Mouse (Mus musculus) CH12.LX (cell line): ENCODE measurements at regions not wholly inside any gene's neighbourhood (a gene's known extent, or its start where the extent isn't known, plus 50 kb on each side); places are given as distances from the start of the nearest gene placed in this dataset.

Experiments
- DNase-seq: peaks from one replicate; pipeline ENCODE4 v3.0.0-alpha.2; 2013; ENCODE audit errors: extremely low read depth
- H3K27ac ChIP-seq: 2 replicates; pipeline ENCODE4 v1.5.1; 2012; ENCODE audit warnings: low read depth, mild to moderate bottlenecking, control low read depth, moderate library complexity; ENCODE audit not compliant: insufficient read depth
- H3K27me3 ChIP-seq: replicated peaks from 2 replicates; pipeline ENCODE3; 2012; ENCODE audit warnings: inconsistent platforms
- H3K36me3 ChIP-seq, 2 experiments: replicated peaks in 1 of 2; 2 replicates each; pipeline versions ENCODE3 to v1.6.1; 2012; ENCODE audit warnings: inconsistent platforms in 1 of 2, low read length in 1 of 2, mild to moderate bottlenecking in 1 of 2, mixed read lengths in 1 of 2, moderate library complexity in 1 of 2; ENCODE audit not compliant: control insufficient read depth in 1 of 2, insufficient read depth in 1 of 2
- H3K4me1 ChIP-seq, 2 experiments: 2 replicates each; pipeline ENCODE4 v1.6.1; 2012; ENCODE audit warnings: inconsistent platforms in 1 of 2, moderate library complexity in 1 of 2; ENCODE audit not compliant: insufficient read depth in 2 of 2, control insufficient read depth in 1 of 2
- H3K4me2 ChIP-seq: 2 replicates; pipeline ENCODE4 v1.6.1; 2012; ENCODE audit warnings: low read depth, mild to moderate bottlenecking, control low read depth; ENCODE audit not compliant: poor library complexity, insufficient read depth, severe bottlenecking
- H3K4me3 ChIP-seq, 3 experiments: fragments of 150-350 bp in 1 of 3; sonication (generic) in 1 of 3; replicated peaks in 1 of 3; 2 replicates each; pipeline versions ENCODE3 to v1.5.1; 2011 to 2012; ENCODE audit warnings: low read depth in 2 of 3, low read length in 2 of 3, mild to moderate bottlenecking in 2 of 3, moderate library complexity in 2 of 3, control low read depth in 1 of 3, improper control_type of control experiment in 1 of 3, inconsistent platforms in 1 of 3, mixed read lengths in 1 of 3; ENCODE audit not compliant: poor library complexity in 1 of 3
- H3K79me2 ChIP-seq: replicated peaks from 2 replicates; pipeline ENCODE4 v1.6.1; 2012; ENCODE audit warnings: mild to moderate bottlenecking, moderate library complexity; ENCODE audit not compliant: control insufficient read depth, poor library complexity, insufficient read depth, severe bottlenecking; ENCODE audit errors: extremely low read depth
- H3K9ac ChIP-seq: 2 replicates; pipeline ENCODE4 v1.6.1; 2012; ENCODE audit warnings: low read depth, mild to moderate bottlenecking, control low read depth, moderate library complexity; ENCODE audit not compliant: insufficient read depth
- H3K9me3 ChIP-seq: replicated peaks from 2 replicates; pipeline ENCODE3; 2012; ENCODE audit warnings: low read length, inconsistent platforms, mixed read lengths
- BHLHE40 ChIP-seq: IDR thresholded peaks from 2 replicates; pipeline ENCODE4 v1.6.1; 2011; ENCODE audit warnings: mild to moderate bottlenecking, low read depth, low read length, improper control_type of control experiment
- CHD1 ChIP-seq: IDR thresholded peaks from 2 replicates; pipeline ENCODE4 v1.6.1; 2012; ENCODE audit warnings: low read depth, low read length, improper control_type of control experiment, inconsistent platforms
- CHD2 ChIP-seq: IDR thresholded peaks from 2 replicates; pipeline ENCODE4 v1.6.1; 2011; ENCODE audit warnings: low read length, improper control_type of control experiment
- CTCF ChIP-seq, 2 experiments: IDR thresholded peaks in 1 of 2; conservative IDR thresholded peaks in 1 of 2; 2 replicates each; pipeline ENCODE4 v1.5.1; 2011 to 2012; ENCODE audit warnings: low read depth in 2 of 2, low read length in 2 of 2, improper control_type of control experiment in 1 of 2, inconsistent platforms in 1 of 2, mild to moderate bottlenecking in 1 of 2, moderate library complexity in 1 of 2
- ETS1 ChIP-seq: conservative IDR thresholded peaks from 2 replicates; pipeline ENCODE4 v1.6.1; 2012; ENCODE audit warnings: low read depth, mild to moderate bottlenecking, inconsistent platforms, low read length, improper control_type of control experiment, moderate library complexity
- IRF4 ChIP-seq: IDR thresholded peaks from 2 replicates; pipeline ENCODE4 v1.6.1; 2014; ENCODE audit warnings: low read depth, mild to moderate bottlenecking, inconsistent platforms, low read length, improper control_type of control experiment
- JUN ChIP-seq: IDR thresholded peaks from 2 replicates; pipeline ENCODE4 v1.6.1; 2011; ENCODE audit warnings: low read depth, mild to moderate bottlenecking, low read length, improper control_type of control experiment, moderate library complexity; ENCODE audit not compliant: insufficient read depth
- JUND ChIP-seq: conservative IDR thresholded peaks from 2 replicates; pipeline ENCODE4 v1.6.1; 2011; ENCODE audit warnings: low read depth, low read length, improper control_type of control experiment
- KAT2A ChIP-seq: IDR thresholded peaks from 2 replicates; pipeline ENCODE4 v1.6.1; 2012; ENCODE audit warnings: low read length, improper control_type of control experiment, inconsistent platforms; ENCODE audit not compliant: insufficient replicate concordance
- MAFK ChIP-seq: IDR thresholded peaks from 2 replicates; pipeline ENCODE4 v1.6.1; 2011; ENCODE audit warnings: low read length, improper control_type of control experiment; ENCODE audit not compliant: insufficient replicate concordance
- MAX ChIP-seq: IDR thresholded peaks from 2 replicates; pipeline ENCODE4 v1.6.1; 2011; ENCODE audit warnings: low read length, improper control_type of control experiment
- MAZ ChIP-seq: IDR thresholded peaks from 2 replicates; pipeline ENCODE4 v1.6.1; 2012; ENCODE audit warnings: low read depth, mild to moderate bottlenecking, inconsistent platforms, low read length, improper control_type of control experiment, moderate library complexity
- MEF2A ChIP-seq: IDR thresholded peaks from 2 replicates; pipeline ENCODE4 v1.6.1; 2014; ENCODE audit warnings: low read depth, mild to moderate bottlenecking, inconsistent platforms, low read length, improper control_type of control experiment, borderline replicate concordance
- MXI1 ChIP-seq: IDR thresholded peaks from 2 replicates; pipeline ENCODE4 v1.6.1; 2011; ENCODE audit warnings: mild to moderate bottlenecking, low read depth, low read length, improper control_type of control experiment
- MYC ChIP-seq: IDR thresholded peaks from 2 replicates; pipeline ENCODE4 v1.6.1; 2011; ENCODE audit warnings: low read depth, mild to moderate bottlenecking, improper control_type of control experiment, low read length
- NELFE ChIP-seq: IDR thresholded peaks from 2 replicates; pipeline ENCODE4 v1.6.1; 2011; ENCODE audit warnings: low read depth, low read length, improper control_type of control experiment
- NRF1 ChIP-seq: IDR thresholded peaks from 2 replicates; pipeline ENCODE4 v1.6.1; 2014; ENCODE audit warnings: low read depth, mild to moderate bottlenecking, inconsistent platforms, low read length, improper control_type of control experiment, moderate library complexity
- POLR2A ChIP-seq: IDR thresholded peaks from 2 replicates; pipeline ENCODE4 v1.6.1; 2011; ENCODE audit warnings: low read depth, mild to moderate bottlenecking, improper control_type of control experiment, low read length
- RAD21 ChIP-seq: IDR thresholded peaks from 2 replicates; pipeline ENCODE4 v1.6.1; 2011; ENCODE audit warnings: low read depth, mild to moderate bottlenecking, low read length, improper control_type of control experiment, moderate library complexity
- SIN3A ChIP-seq: IDR thresholded peaks from 2 replicates; pipeline ENCODE4 v1.6.1; 2012; ENCODE audit warnings: low read length, improper control_type of control experiment, inconsistent platforms
- SMC3 ChIP-seq: IDR thresholded peaks from 2 replicates; pipeline ENCODE4 v1.6.1; 2011; ENCODE audit warnings: low read depth, low read length, improper control_type of control experiment
- TBP ChIP-seq: conservative IDR thresholded peaks from 2 replicates; pipeline ENCODE4 v1.6.1; 2011; ENCODE audit warnings: low read depth, low read length, improper control_type of control experiment
- UBTF ChIP-seq: IDR thresholded peaks from 2 replicates; pipeline ENCODE4 v1.6.1; 2012; ENCODE audit warnings: low read depth, mild to moderate bottlenecking, inconsistent platforms, low read length, improper control_type of control experiment, moderate library complexity
- USF1 ChIP-seq: IDR thresholded peaks from 2 replicates; pipeline ENCODE4 v1.6.1; 2014; ENCODE audit warnings: low read depth, mild to moderate bottlenecking, inconsistent platforms, low read length, improper control_type of control experiment
- USF2 ChIP-seq: conservative IDR thresholded peaks from 2 replicates; pipeline ENCODE4 v1.6.1; 2011; ENCODE audit warnings: low read depth, low read length, improper control_type of control experiment
- ZC3H11A ChIP-seq: IDR thresholded peaks from 2 replicates; pipeline ENCODE4 v1.6.1; 2012; ENCODE audit warnings: low read depth, mild to moderate bottlenecking, inconsistent platforms, low read length, improper control_type of control experiment
- ZMIZ1 ChIP-seq: IDR thresholded peaks from 2 replicates; pipeline ENCODE4 v1.6.1; 2012; ENCODE audit warnings: low read depth, mild to moderate bottlenecking, inconsistent platforms, low read length, improper control_type of control experiment
- ZNF384 ChIP-seq: IDR thresholded peaks from 2 replicates; pipeline ENCODE4 v1.6.1; 2012; ENCODE audit warnings: low read depth, low read length, improper control_type of control experiment, inconsistent platforms
- dilution Hi-C: fragments of 300-500 bp; cut with MboI; formaldehyde crosslinking; loops from 2 replicates; pipeline ENCODE4 v1.14.3; 2020; ENCODE audit warnings: low sequenced_read_pairs; ENCODE audit not compliant: extremely low pct_unique_long_range_greater_than_20kb, extremely low pct_ligation_motif_present
- in situ Hi-C: fragments of 300-500 bp; cut with MboI; formaldehyde crosslinking; loops from 3 replicates; pipeline ENCODE4 v1.14.3; 2019; ENCODE audit warnings: low sequenced_read_pairs, low pct_ligation_motif_present, low pct_unique_long_range_greater_than_20kb, mixed read lengths

DNA sequence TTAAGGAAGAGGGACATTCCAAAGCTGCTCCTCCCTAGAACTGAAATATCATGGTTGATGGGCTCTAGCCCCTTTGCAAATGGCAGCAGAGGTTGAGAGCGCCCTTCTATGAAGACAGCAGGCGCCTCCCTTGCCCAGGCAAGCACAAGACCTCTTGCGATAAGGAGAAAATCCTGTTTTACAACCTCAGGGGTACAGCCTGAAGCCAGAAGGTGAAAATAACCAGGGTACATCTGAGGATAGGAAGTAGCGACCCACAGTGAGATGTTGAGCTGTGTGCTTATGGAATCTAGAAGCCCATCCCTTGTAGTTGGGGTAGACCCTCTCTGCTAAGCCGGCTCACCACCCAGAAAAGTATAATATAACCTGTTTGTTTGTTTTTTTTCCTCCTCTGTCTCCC lies 57.6 kb upstream of the Tcf12 start:
- in situ Hi-C loops (no loop called here), dilution Hi-C loops (no loop called here)
- H3K4me2 ChIP-seq: no peak overlapping the region
- H3K36me3 ChIP-seq: no peaks in the 10 kb centered on the region
- no peak overlapping the region for H3K4me3 ChIP-seq
- H3K27ac ChIP-seq: no peak overlapping the region
- DNase-seq: no peak
- H3K79me2 ChIP-seq: no peaks in the 10 kb centered on the region
- peaks cover 2 to 21% of the 10 kb centered on the region in 2 experiments; a peak in 2 of 4 replicates for H3K4me1 ChIP-seq
- no peak overlapping the region for H3K9ac ChIP-seq
- no peaks in the 10 kb centered on the region for H3K27me3 ChIP-seq
- H3K9me3 ChIP-seq: no peaks in the 10 kb centered on the region
- TF ChIP-seq MXI1: no peak
- no peak for TF ChIP-seq MAX
- no peak for TF ChIP-seq RAD21
- TF ChIP-seq POLR2A: no peak
- TF ChIP-seq SIN3A: no peak
- TF ChIP-seq ZMIZ1: no peak
- no peak for TF ChIP-seq UBTF
- TF ChIP-seq MEF2A: no peak
- TF ChIP-seq NELFE: no peak
- TF ChIP-seq CTCF (conservative IDR thresholded peaks at IDR 0.05 in 1 of 2, IDR thresholded peaks at IDR 0.05 in 1 of 2; ENCODE audit: low read depth in 2 of 2, low read length in 2 of 2): no peak
- TF ChIP-seq CHD2: no peak
- no peak for TF ChIP-seq IRF4
- TF ChIP-seq KAT2A: no peak
- no peak for TF ChIP-seq MAFK
- no peak for TF ChIP-seq NRF1
- TF ChIP-seq SMC3: no peak
- TF ChIP-seq JUND: no peak
- TF ChIP-seq MAZ: no peak
- TF ChIP-seq ETS1: no peak

DNA sequence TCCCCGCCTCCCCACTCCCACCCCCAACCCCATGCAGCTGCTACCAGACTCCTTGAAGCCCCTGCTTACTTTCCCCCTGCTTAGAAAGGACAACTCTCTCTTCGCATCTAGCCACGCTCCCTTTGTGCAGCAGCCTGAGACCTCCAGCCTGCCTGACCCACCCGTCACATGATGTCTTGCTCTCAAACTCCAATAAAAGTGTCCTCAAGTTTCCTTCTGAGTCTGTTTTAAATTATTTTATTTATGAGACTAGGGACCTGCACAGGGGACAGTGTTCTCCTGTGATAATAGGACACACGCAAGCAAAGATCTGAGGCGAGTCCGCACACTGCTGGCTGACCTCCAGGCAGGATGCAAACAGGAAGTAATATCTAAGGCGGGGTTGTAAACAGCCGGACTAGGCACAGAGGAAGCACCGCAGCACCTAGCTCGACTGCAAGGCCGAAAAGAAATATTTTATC lies 58.1 kb upstream of the Tcf12 start:
- Histone ChIP-seq H3K27ac (no peak overlapping the region), H3K9ac (no peak overlapping the region), H3K4me2 (no peak overlapping the region), H3K4me1 (peaks cover 2 to 21% of the 10 kb centered on the region in 2 experiments; a peak in 2 of 4 replicates), H3K36me3 (no peaks in the 10 kb centered on the region), H3K4me3 (no peak overlapping the region), H3K27me3 (no peaks in the 10 kb centered on the region), H3K79me2 (no peaks in the 10 kb centered on the region), H3K9me3 (no peaks in the 10 kb centered on the region)
- dilution Hi-C loops: no loop called here
- no peak for DNase-seq
- in situ Hi-C loops: no loop called here
- no peak for TF ChIP-seq TBP
- TF ChIP-seq CHD1: no peak
- TF ChIP-seq SIN3A: no peak
- TF ChIP-seq BHLHE40: no peak
- TF ChIP-seq USF2: no peak
- TF ChIP-seq JUN: no peak
- no peak for TF ChIP-seq ZC3H11A
- TF ChIP-seq MEF2A: no peak
- TF ChIP-seq USF1: no peak
- no peak for TF ChIP-seq ZNF384
- TF ChIP-seq NELFE: no peak
- TF ChIP-seq CHD2: no peak
- no peak for TF ChIP-seq MYC
- TF ChIP-seq, all 38 proteins: peak for 0
